Mouse (Mus musculus) splenic B cell, adult 2 months (primary cell): ENCODE data around the gene Sec24d.
"Not testable (repeated sequence)": the region's sequence is repeated elsewhere in the genome, so short reads cannot be mapped to it uniquely, and the experiment has no call there.

ENCODE experiments used
- DNase-seq: peaks from one replicate; pipeline ENCODE4 v3.0.0-alpha.2; 2011; ENCODE audit warnings: low read depth, low spot score
- H3K27me3 ChIP-seq: 2 replicates; pipeline ENCODE4 v1.6.1; 2012; ENCODE audit warnings: mild to moderate bottlenecking, low read length, moderate library complexity, mixed read lengths; ENCODE audit not compliant: control insufficient read depth, poor library complexity, insufficient read depth, severe bottlenecking
- H3K36me3 ChIP-seq: 2 replicates; pipeline ENCODE4 v1.6.1; 2012; ENCODE audit warnings: mild to moderate bottlenecking, low read length, moderate library complexity, mixed read lengths; ENCODE audit not compliant: control insufficient read depth, poor library complexity, insufficient read depth, severe bottlenecking

The Sec24d gene

DNA sequence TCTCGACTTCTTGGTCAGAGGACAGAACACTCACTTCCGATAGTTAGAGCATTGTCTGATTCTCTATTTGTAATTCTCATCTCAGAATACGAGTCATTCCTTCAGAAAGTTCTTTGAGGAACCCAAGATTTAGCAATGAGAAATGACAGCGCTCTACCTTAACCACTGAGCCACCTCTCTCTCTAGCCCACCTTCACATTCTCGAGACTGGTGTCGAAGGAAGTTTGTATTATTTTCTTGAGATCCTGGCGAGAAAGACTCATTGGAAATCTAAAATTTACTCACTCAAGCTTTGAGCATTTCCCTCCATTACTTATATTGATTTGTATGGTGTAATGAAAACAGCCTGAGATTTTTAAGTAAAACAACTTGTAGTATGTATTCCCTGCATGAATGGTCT, 117.2 kb downstream of the Sec24d start:
- Histone ChIP-seq H3K27me3 (no peaks in the 10 kb centered on the region), H3K36me3 (0 out of 2 replicates have a peak, but pooled peaks cover 2% of the 10 kb centered on the region)
- DNase-seq = no peak

- DNase-seq = no peak
- H3K27me3 ChIP-seq = no peaks in the 10 kb centered on the region
- no peaks in the 10 kb centered on the region for H3K36me3 ChIP-seq
These were observed 117.8 kb downstream of the Sec24d start for GRCm38 (mm10) chr3:123385118-123385485.

DNA sequence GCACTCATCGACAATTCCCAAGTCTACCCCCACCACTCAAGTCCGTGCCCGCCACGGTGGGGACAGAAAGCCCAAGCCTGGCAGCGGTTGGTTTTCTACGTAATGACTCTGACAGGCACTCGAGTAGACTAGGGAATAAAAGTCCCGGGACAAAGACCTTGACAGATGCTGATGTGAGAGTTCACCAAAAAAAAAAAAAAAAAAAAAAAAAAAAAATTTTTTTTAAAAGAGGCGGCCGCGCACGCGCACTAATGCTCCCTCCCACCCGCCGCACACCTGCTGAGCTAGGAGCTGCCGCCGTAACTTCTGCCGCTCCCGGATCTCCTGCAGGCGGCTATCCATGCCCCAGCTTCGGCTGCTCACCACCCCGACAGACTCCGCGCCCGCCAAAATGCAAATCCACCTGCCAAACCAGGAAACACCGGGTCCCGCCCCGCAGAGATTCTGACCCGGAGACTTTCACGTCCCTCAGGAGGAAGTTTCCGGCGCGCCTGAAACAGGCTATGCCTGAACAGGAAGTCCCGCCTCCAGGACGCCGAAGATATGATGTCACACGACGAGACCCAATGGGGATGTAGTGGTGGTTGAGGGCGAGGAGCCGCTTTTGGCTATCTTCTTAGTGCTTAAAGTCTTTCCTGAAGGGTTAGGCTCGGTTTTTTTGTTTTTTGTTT, 118.4 kb downstream of the Sec24d start, which contains the start of gene Mettl14:
Mettl14 (minus strand) TSS at position 623 of the 671 bp plus-strand sequence.
- peak; percentile 98 for DNase-seq
- no peaks in the 10 kb centered on the region for H3K36me3 ChIP-seq
- H3K27me3 ChIP-seq = no peaks in the 10 kb centered on the region

DNA sequence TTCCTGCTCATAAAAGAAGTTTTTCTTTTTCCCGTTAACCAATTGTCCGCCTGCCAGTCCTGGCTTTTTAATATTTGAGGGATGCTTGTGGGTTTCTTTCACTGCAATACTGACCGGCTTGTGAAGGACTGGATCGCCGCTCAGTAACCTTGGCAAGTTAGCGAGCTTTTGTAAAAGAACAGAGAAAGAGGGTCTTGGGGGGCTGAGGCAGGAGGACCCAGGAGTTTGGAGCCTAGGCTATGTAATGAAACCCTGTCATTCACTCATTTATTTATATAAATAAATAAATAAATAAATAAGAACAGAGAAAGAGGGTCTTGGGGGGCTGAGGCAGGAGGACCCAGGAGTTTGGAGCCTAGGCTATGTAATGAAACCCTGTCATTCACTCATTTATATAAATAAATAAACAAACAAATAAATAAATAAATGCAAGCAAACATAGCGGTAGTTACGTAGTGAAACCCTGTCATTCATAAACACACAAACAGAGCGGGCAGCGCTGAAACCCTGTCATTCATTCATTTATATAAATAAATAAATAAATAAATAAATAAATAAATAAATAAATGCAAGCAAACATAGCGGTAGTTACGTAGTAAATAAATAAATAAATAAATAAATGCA, 119.0 kb downstream of the Sec24d start:
- not testable (repeated sequence) for DNase-seq, H3K27me3 ChIP-seq, H3K36me3 ChIP-seq

GRCm38 (mm10) chr3:123391180-123391579, 123.9 kb downstream of the Sec24d start:
- DNase-seq = no peak
- no peaks in the 10 kb centered on the region for H3K36me3 ChIP-seq

DNA sequence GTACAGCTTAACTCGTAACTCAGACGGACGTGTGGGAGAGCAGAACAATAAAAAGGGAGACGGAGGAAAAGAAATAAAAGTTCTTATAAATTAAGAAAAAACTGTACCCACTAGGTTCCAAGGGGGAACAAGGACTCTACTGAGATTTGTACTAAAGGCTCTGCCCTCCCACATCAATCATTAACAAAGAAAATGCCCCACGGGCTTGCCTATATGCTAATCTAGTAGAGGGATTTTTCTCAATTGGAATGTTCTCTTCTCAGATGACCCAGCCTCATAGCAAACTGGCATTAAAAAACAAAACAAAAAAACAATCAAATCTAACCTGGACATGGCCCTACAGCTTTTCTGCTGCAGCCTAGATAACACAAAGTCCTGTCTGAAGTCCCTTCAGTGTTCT, 128.4 kb downstream of the Sec24d start:
- Histone ChIP-seq H3K27me3 (no peaks in the 10 kb centered on the region), H3K36me3 (no peaks in the 10 kb centered on the region)
- no peak for DNase-seq

More at GRCm38 (mm10) chr3:123391180-123391579, 123.9 kb downstream of the Sec24d start:
- no peaks in the 10 kb centered on the region for H3K27me3 ChIP-seq

- no peak for DNase-seq
- Histone ChIP-seq H3K27me3 (no peaks in the 10 kb centered on the region), H3K36me3 (no peaks in the 10 kb centered on the region)
These were observed 130.6 kb downstream of the Sec24d start for GRCm38 (mm10) chr3:123397562-123398481.

GRCm38 (mm10) chr3:123404945-123405344, 137.7 kb downstream of the Sec24d start:
- DNase-seq = no peak
- no peaks in the 10 kb centered on the region for H3K27me3 ChIP-seq

GRCm38 (mm10) chr3:123411821-123412578, 144.7 kb downstream of the Sec24d start:
- DNase-seq = no peak
- Histone ChIP-seq H3K36me3 (no peaks in the 10 kb centered on the region), H3K27me3 (no peaks in the 10 kb centered on the region)

More at GRCm38 (mm10) chr3:123404945-123405344, 137.7 kb downstream of the Sec24d start:
- no peaks in the 10 kb centered on the region for H3K36me3 ChIP-seq

- Histone ChIP-seq H3K27me3 (no peaks in the 10 kb centered on the region), H3K36me3 (no peaks in the 10 kb centered on the region)
- DNase-seq = no peak
These were observed 145.9 kb downstream of the Sec24d start for GRCm38 (mm10) chr3:123413173-123413572.
